Mouse (Mus musculus): Measurements from ENCODE around the gene Sh3bgrl2. TPM values are rescaled to one million over a fixed set of nuclear protein-coding genes. Genes with fewer than 3 reads are reported as not detected.

Sh3bgrl2 gene
- total and polyA plus RNA-seq, 2 experiments from 2014 or later, result 6.3 to 10.6 TPM

- WGBS, result 81% methylated on average over 2 of the region's 2 CpGs
- Histone ChIP-seq H3K27ac (ENCODE audit: low read depth, low read length) (no peak overlapping the region), H3K36me3 (ENCODE audit: insufficient read depth, low read length) (no peaks in the 10 kb centered on the region), H3K27me3 (ENCODE audit: insufficient read depth, low read length) (no peaks in the 10 kb centered on the region), H3K9me3 (ENCODE audit: low read length) (no peaks in the 10 kb centered on the region), H3K9ac (replicated peaks; ENCODE audit: low read length, poor library complexity, severe bottlenecking) (no peak overlapping the region), H3K4me2 (ENCODE audit: low read depth, low read length, poor library complexity, severe bottlenecking) (no peak overlapping the region), H3K4me1 (ENCODE audit: insufficient read depth, low read length) (peaks cover 5% of the 10 kb centered on the region; the same call in 1 of the 2 replicates), H3K4me3 (ENCODE audit: low read depth, low read length) (no peak overlapping the region)
- no peak for TF ChIP-seq CTCF (IDR thresholded peaks at IDR 0.05)
- DNase-seq (ENCODE audit: low spot score) (no peak), ATAC-seq (ENCODE audit: low FRiP score) (no peak)
These were observed 40.9 kb downstream of the Sh3bgrl2 start for GRCm38 (mm10) chr9:83589063-83589462.

GRCm38 (mm10) chr9:83589680-83590467 is 41.7 kb downstream of the Sh3bgrl2 start:
- H3K27me3 ChIP-seq (ENCODE audit: insufficient read depth, low read length), result no peaks in the 10 kb centered on the region
- H3K27ac ChIP-seq (ENCODE audit: low read depth, low read length), result peak overlapping the region; percentile 44; the same call in 1 of the 2 replicates
- no peak overlapping the region for H3K4me3 ChIP-seq (ENCODE audit: low read depth, low read length)
- H3K9ac ChIP-seq (replicated peaks; ENCODE audit: low read length, poor library complexity, severe bottlenecking), result no peak overlapping the region
- no peak overlapping the region for H3K4me2 ChIP-seq (ENCODE audit: low read depth, low read length, poor library complexity, severe bottlenecking)
- peaks cover 5% of the 10 kb centered on the region; the same call in 1 of the 2 replicates for H3K4me1 ChIP-seq (ENCODE audit: insufficient read depth, low read length)
- no peaks in the 10 kb centered on the region for H3K36me3 ChIP-seq (ENCODE audit: insufficient read depth, low read length)
- ATAC-seq (ENCODE audit: low FRiP score), result peak; percentile 36; the same call in 1 of the 2 replicates
- no peaks in the 10 kb centered on the region for H3K9me3 ChIP-seq (ENCODE audit: low read length)
- 43% methylated on average over 14 of the region's 14 CpGs for WGBS
- TF ChIP-seq CTCF (IDR thresholded peaks at IDR 0.05), result no peak
- DNase-seq (ENCODE audit: low spot score), result no peak

GRCm38 (mm10) chr9:83591848-83592456 is 43.8 kb downstream of the Sh3bgrl2 start:
- Histone ChIP-seq H3K4me2 (ENCODE audit: low read depth, low read length, poor library complexity, severe bottlenecking) (no peak overlapping the region), H3K9me3 (ENCODE audit: low read length) (no peaks in the 10 kb centered on the region), H3K36me3 (ENCODE audit: insufficient read depth, low read length) (no peaks in the 10 kb centered on the region), H3K27ac (ENCODE audit: low read depth, low read length) (no peak overlapping the region), H3K27me3 (ENCODE audit: insufficient read depth, low read length) (no peaks in the 10 kb centered on the region), H3K4me1 (ENCODE audit: insufficient read depth, low read length) (peaks cover 5% of the 10 kb centered on the region; the same call in 1 of the 2 replicates), H3K4me3 (ENCODE audit: low read depth, low read length) (no peak overlapping the region), H3K9ac (replicated peaks; ENCODE audit: low read length, poor library complexity, severe bottlenecking) (no peak overlapping the region)
- WGBS, result 91% methylated on average over 10 of the region's 10 CpGs
- no peak for TF ChIP-seq CTCF (IDR thresholded peaks at IDR 0.05)
- no peak for ATAC-seq (ENCODE audit: low FRiP score)
- no peak for DNase-seq (ENCODE audit: low spot score)

DNA sequence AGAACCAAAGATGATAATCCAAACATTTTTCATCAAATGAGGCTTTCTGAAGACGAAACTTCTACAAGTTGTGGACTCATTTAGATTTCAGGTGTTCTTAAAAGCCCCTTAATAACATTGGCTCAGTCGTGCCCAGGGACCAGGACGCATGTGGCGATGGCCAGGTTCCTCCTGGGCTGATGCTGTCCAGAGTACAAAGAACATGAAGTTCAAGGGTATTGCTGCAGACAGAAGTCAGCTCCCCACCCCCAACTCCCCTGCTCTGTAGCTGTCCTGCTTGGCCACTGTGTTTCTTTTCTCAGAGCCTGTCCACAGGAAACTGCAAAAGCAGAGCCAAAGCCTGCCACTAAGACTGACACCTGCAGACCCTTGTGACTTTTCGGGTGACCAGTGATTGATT is 45.7 kb downstream of the Sh3bgrl2 start:
- DNase-seq (ENCODE audit: low spot score) (no peak), ATAC-seq (ENCODE audit: low FRiP score) (no peak)
- H3K9me3 ChIP-seq (ENCODE audit: low read length), result no peaks in the 10 kb centered on the region
- TF ChIP-seq CTCF (IDR thresholded peaks at IDR 0.05), result no peak
- no peaks in the 10 kb centered on the region for H3K27me3 ChIP-seq (ENCODE audit: insufficient read depth, low read length)
- no peaks in the 10 kb centered on the region for H3K36me3 ChIP-seq (ENCODE audit: insufficient read depth, low read length)
- H3K27ac ChIP-seq (ENCODE audit: low read depth, low read length), result no peak overlapping the region
- H3K4me1 ChIP-seq (ENCODE audit: insufficient read depth, low read length), result peaks cover under 1% of the 10 kb centered on the region; the same call in 1 of the 2 replicates
- H3K4me3 ChIP-seq (ENCODE audit: low read depth, low read length), result no peak overlapping the region
- H3K9ac ChIP-seq (replicated peaks; ENCODE audit: low read length, poor library complexity, severe bottlenecking), result no peak overlapping the region
- H3K4me2 ChIP-seq (ENCODE audit: low read depth, low read length, poor library complexity, severe bottlenecking), result no peak overlapping the region
- WGBS, result 89% methylated on average over 5 of the region's 5 CpGs

GRCm38 (mm10) chr9:83596132-83596531 is 48.0 kb downstream of the Sh3bgrl2 start:
- WGBS, result 84% methylated on average over 6 of the region's 6 CpGs
- H3K4me3 ChIP-seq (ENCODE audit: low read depth, low read length), result no peak overlapping the region
- H3K9me3 ChIP-seq (ENCODE audit: low read length), result no peaks in the 10 kb centered on the region
- H3K27ac ChIP-seq (ENCODE audit: low read depth, low read length), result no peak overlapping the region
- DNase-seq (ENCODE audit: low spot score) (no peak), ATAC-seq (ENCODE audit: low FRiP score) (no peak)
- TF ChIP-seq CTCF (IDR thresholded peaks at IDR 0.05), result no peak
- H3K36me3 ChIP-seq (ENCODE audit: insufficient read depth, low read length), result no peaks in the 10 kb centered on the region
- H3K9ac ChIP-seq (replicated peaks; ENCODE audit: low read length, poor library complexity, severe bottlenecking), result no peak overlapping the region
- no peak overlapping the region for H3K4me2 ChIP-seq (ENCODE audit: low read depth, low read length, poor library complexity, severe bottlenecking)
- no peaks in the 10 kb centered on the region for H3K4me1 ChIP-seq (ENCODE audit: insufficient read depth, low read length)
- H3K27me3 ChIP-seq (ENCODE audit: insufficient read depth, low read length), result no peaks in the 10 kb centered on the region

All from midbrain, postnatal 0 days (tissue).